Comparison of ENCODE assay signal across 8 mouse cellular contexts in the genomic region with DNA sequence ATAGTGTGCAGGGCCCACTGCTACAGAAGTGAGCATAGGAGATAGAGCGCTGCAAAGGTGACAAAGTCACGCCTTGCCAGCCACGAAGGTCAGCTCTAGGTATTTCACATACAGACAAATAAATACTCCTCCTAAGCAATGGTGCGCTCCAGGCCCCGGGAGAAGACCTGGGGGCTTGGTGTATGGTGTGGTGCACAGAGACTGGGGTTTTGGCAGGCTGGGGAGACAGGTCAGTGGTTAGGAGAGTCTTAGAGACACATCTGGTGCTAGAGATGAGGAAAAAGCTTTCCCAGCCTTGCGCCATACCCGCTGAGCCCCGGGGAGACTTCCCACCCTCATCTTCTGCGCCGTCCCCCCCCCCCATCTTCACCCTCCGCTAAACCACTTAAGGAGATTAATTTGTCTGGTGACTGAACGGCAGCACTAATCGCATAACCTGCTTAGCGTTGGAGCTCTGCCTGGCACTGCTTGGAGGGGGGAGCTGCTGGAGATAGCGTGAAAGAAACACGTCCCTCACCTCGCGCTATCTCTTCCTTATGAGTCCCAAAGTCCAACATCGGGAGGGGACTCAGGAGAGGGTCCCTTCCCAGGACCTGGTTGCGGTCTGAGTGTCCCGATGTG. TPM values are rescaled to one million over a fixed set of nuclear protein-coding genes. Genes with fewer than 3 reads are reported as not detected.
DNase-seq lines count a peak whose midpoint lies in the region; ATAC-seq and TF ChIP-seq lines count a peak whose summit lies in the region.

No protein-coding gene starts in this region.

- DNase-seq in heart, adult 9 months (ENCODE audit: low spot score in 2 of 2), result no peak
- DNase-seq in embryonic facial prominence, embryonic 14.5 days (ENCODE audit: low spot score), result peak; percentile 42
- no peak for DNase-seq in hindbrain, embryonic 14.5 days (ENCODE audit: low spot score)
- DNase-seq in neural tube, embryonic 11.5 days (ENCODE audit: low spot score), result peak; percentile 51
- DNase-seq in urinary bladder, postnatal 4 days (ENCODE audit: low spot score in 2 of 2), result no peak
- no peak for DNase-seq in left cerebral cortex, postnatal 36 days (ENCODE audit: low spot score in 2 of 2)
- DNase-seq in thymus, adult 2 months, result no peak

- H3K4me3 ChIP-seq in heart, embryonic 14.5 days (ENCODE audit: control insufficient read depth in 1 of 2, insufficient read depth in 1 of 2, low read depth in 1 of 2, low read length in 2 of 2), result peak overlapping the region; percentile 15 to 20; a peak in 2 of 4 replicates
- no peak overlapping the region for H3K4me3 ChIP-seq in embryonic facial prominence, embryonic 14.5 days (ENCODE audit: low read depth, low read length)
- no peak overlapping the region for H3K4me3 ChIP-seq in hindbrain, embryonic 14.5 days (replicated peaks; ENCODE audit: low read length)
- no peak overlapping the region for H3K4me3 ChIP-seq in neural tube, embryonic 11.5 days (ENCODE audit: low read depth, low read length)
- no peak overlapping the region for H3K4me3 ChIP-seq in thymus, adult 2 months (ENCODE audit: control insufficient read depth, insufficient read depth, low read length)

- peak overlapping the region; percentile 38 for H3K9ac ChIP-seq in heart, embryonic 14.5 days (ENCODE audit: low read length)
- no peak overlapping the region for H3K9ac ChIP-seq in embryonic facial prominence, embryonic 14.5 days (ENCODE audit: low read depth, low read length)
- H3K9ac ChIP-seq in hindbrain, embryonic 14.5 days, result 0 out of 2 replicates have a peak overlapping the region, but pooled peaks have one; percentile 12
- H3K9ac ChIP-seq in neural tube, embryonic 11.5 days (ENCODE audit: low read length), result no peak overlapping the region

- H3K27me3 ChIP-seq in heart, embryonic 14.5 days (ENCODE audit: control insufficient read depth, insufficient read depth, low read length), result no peaks in the 10 kb centered on the region; the same call in none of the 2 replicates
- no peaks in the 10 kb centered on the region for H3K27me3 ChIP-seq in embryonic facial prominence, embryonic 14.5 days (replicated peaks; ENCODE audit: control insufficient read depth, insufficient read depth, low read length)
- no peaks in the 10 kb centered on the region for H3K27me3 ChIP-seq in hindbrain, embryonic 14.5 days (ENCODE audit: control insufficient read depth, insufficient read depth, low read length)
- no peaks in the 10 kb centered on the region for H3K27me3 ChIP-seq in neural tube, embryonic 11.5 days (ENCODE audit: control insufficient read depth, insufficient read depth, low read length)
- H3K27me3 ChIP-seq in thymus, adult 2 months (ENCODE audit: control insufficient read depth, insufficient read depth, low read length), result no peaks in the 10 kb centered on the region

- peaks cover 21 to 26% of the 10 kb centered on the region in 2 experiments for H3K4me1 ChIP-seq in heart, embryonic 14.5 days (ENCODE audit: control insufficient read depth in 2 of 2, insufficient read depth in 2 of 2, low read length in 2 of 2)
- H3K4me1 ChIP-seq in embryonic facial prominence, embryonic 14.5 days (ENCODE audit: control insufficient read depth, insufficient read depth, low read length), result no peaks in the 10 kb centered on the region
- H3K4me1 ChIP-seq in hindbrain, embryonic 14.5 days (replicated peaks; ENCODE audit: control insufficient read depth, insufficient read depth, low read length), result peaks cover 34% of the 10 kb centered on the region
- peaks cover 4% of the 10 kb centered on the region for H3K4me1 ChIP-seq in neural tube, embryonic 11.5 days (ENCODE audit: control insufficient read depth, insufficient read depth, low read length)
- no peaks in the 10 kb centered on the region for H3K4me1 ChIP-seq in thymus, adult 2 months (replicated peaks; ENCODE audit: control insufficient read depth, insufficient read depth, low read length)

- no peaks in the 10 kb centered on the region for H3K9me3 ChIP-seq in heart, embryonic 14.5 days (ENCODE audit: control insufficient read depth, low read length)
- H3K9me3 ChIP-seq in embryonic facial prominence, embryonic 14.5 days (ENCODE audit: control insufficient read depth, low read length), result no peaks in the 10 kb centered on the region
- H3K9me3 ChIP-seq in hindbrain, embryonic 14.5 days (ENCODE audit: control insufficient read depth, low read length), result no peaks in the 10 kb centered on the region
- no peaks in the 10 kb centered on the region for H3K9me3 ChIP-seq in neural tube, embryonic 11.5 days (ENCODE audit: control insufficient read depth, low read length)

- 19% methylated on average over 21 of the region's 21 CpGs for WGBS in heart, embryonic 14.5 days
- WGBS in embryonic facial prominence, embryonic 14.5 days, result 33% methylated on average over 21 of the region's 21 CpGs
- WGBS in hindbrain, embryonic 14.5 days, result 33% methylated on average over 21 of the region's 21 CpGs
- WGBS in neural tube, embryonic 11.5 days, result 44% methylated on average over 21 of the region's 21 CpGs
- whole genome bisulfite sequencing in thymus, adult 2 months, result 68% methylated on average over 21 of the region's 21 CpGs

- no peaks in the 10 kb centered on the region for H3K36me3 ChIP-seq in heart, embryonic 14.5 days (ENCODE audit: control insufficient read depth, insufficient read depth, low read length)
- H3K36me3 ChIP-seq in embryonic facial prominence, embryonic 14.5 days (ENCODE audit: control insufficient read depth, insufficient read depth, low read length), result 0 out of 2 replicates have a peak, but pooled peaks cover 1% of the 10 kb centered on the region
- H3K36me3 ChIP-seq in hindbrain, embryonic 14.5 days (replicated peaks; ENCODE audit: control insufficient read depth, insufficient read depth), result peaks cover 15% of the 10 kb centered on the region
- H3K36me3 ChIP-seq in neural tube, embryonic 11.5 days (ENCODE audit: control insufficient read depth, insufficient read depth, low read length), result no peaks in the 10 kb centered on the region
- no peaks in the 10 kb centered on the region for H3K36me3 ChIP-seq in thymus, adult 2 months (ENCODE audit: control insufficient read depth, insufficient read depth, low read length)

- H3K4me2 ChIP-seq in heart, embryonic 14.5 days (ENCODE audit: low read length), result peak overlapping the region; percentile 56
- H3K4me2 ChIP-seq in embryonic facial prominence, embryonic 14.5 days (ENCODE audit: low read depth, low read length), result peak overlapping the region; percentile 12; the same call in 1 of the 2 replicates
- peak overlapping the region; percentile 42 for H3K4me2 ChIP-seq in hindbrain, embryonic 14.5 days (replicated peaks)
- no peak overlapping the region for H3K4me2 ChIP-seq in neural tube, embryonic 11.5 days (ENCODE audit: low read depth)

- no peak for TF ChIP-seq POLR2A in thymus, adult 2 months (IDR thresholded peaks at IDR 0.05; ENCODE audit: control insufficient read depth, extremely low read depth, insufficient read depth, low read length, poor library complexity)

- intact Hi-C loops in left cerebral cortex, postnatal 36 days (cut with DNase I), result no loop called here

- no peak for ATAC-seq in heart, embryonic 14.5 days (ENCODE audit: insufficient number of reproducible peaks, insufficient read depth, low FRiP score, low read depth)
- ATAC-seq in embryonic facial prominence, embryonic 14.5 days (ENCODE audit: low read depth), result peak; percentile 73
- ATAC-seq in hindbrain, embryonic 14.5 days (ENCODE audit: low FRiP score), result peak; percentile 58
- ATAC-seq in neural tube, embryonic 11.5 days (ENCODE audit: insufficient read depth, low FRiP score, low TSS enrichment), result peak; percentile 29; the same call in 1 of the 2 replicates

- TF ChIP-seq CTCF in thymus, adult 2 months (IDR thresholded peaks at IDR 0.05; ENCODE audit: borderline replicate concordance, control insufficient read depth, extremely low read depth, insufficient read depth, low read length, poor library complexity), result no peak

- no peak overlapping the region for H3K27ac ChIP-seq in heart, embryonic 14.5 days (replicated peaks in 1 of 2; ENCODE audit: control insufficient read depth in 1 of 2, insufficient read depth in 1 of 2, low read depth in 2 of 2, low read length in 2 of 2)
- no peak overlapping the region for H3K27ac ChIP-seq in embryonic facial prominence, embryonic 14.5 days (replicated peaks; ENCODE audit: low read depth, low read length)
- peak overlapping the region; percentile 50 for H3K27ac ChIP-seq in hindbrain, embryonic 14.5 days
- no peak overlapping the region for H3K27ac ChIP-seq in neural tube, embryonic 11.5 days (ENCODE audit: low read depth, low read length)
- no peak overlapping the region for H3K27ac ChIP-seq in thymus, adult 2 months (ENCODE audit: control insufficient read depth, insufficient read depth, low read length)

RNA-seq across cellular contexts. Expression of a gene that starts 39.4 kb away (rescaled TPM):
- 61.8 and 62.4 TPM in 2 replicates for polyA plus RNA-seq in heart, embryonic 14.5 days (2014; fragmentation: Nextera tagmentation; extraction: Ambion mirVana)
- 85.9 and 93.8 TPM in 2 replicates for polyA plus RNA-seq in embryonic facial prominence, embryonic 14.5 days (2014; fragmentation: Nextera tagmentation; extraction: Ambion mirVana)
- 72.1 and 75.3 TPM in 2 replicates for polyA plus RNA-seq in hindbrain, embryonic 14.5 days (2014; fragmentation: Nextera tagmentation; extraction: Ambion mirVana)
- polyA plus RNA-seq in neural tube, embryonic 11.5 days (2014; fragmentation: Nextera tagmentation; extraction: Ambion mirVana), result 115 and 116 TPM in 2 replicates
- 10 to 100 TPM; 42.4 to 46.8 TPM for total RNA-seq in left cerebral cortex, postnatal 36 days (2021)
- polyA plus RNA-seq in thymus, adult 2 months (2012; rRNA removed), result 15.8 and 16.2 TPM in 2 replicates

Comparison
In these comparisons a context has a peak if more than half of its experiments do, and no peak if none do; other contexts are left out.
1. H3K4me3 ChIP-seq: peak in heart, embryonic 14.5 days (2 of 2); none in embryonic facial prominence, embryonic 14.5 days (single experiment), hindbrain, embryonic 14.5 days (single experiment), neural tube, embryonic 11.5 days (single experiment) and thymus, adult 2 months (single experiment).
2. H3K9ac ChIP-seq: peak in heart, embryonic 14.5 days (single experiment) and hindbrain, embryonic 14.5 days (single experiment); none in embryonic facial prominence, embryonic 14.5 days (single experiment) and neural tube, embryonic 11.5 days (single experiment).
3. DNase-seq: peak in embryonic facial prominence, embryonic 14.5 days (single experiment) and neural tube, embryonic 11.5 days (single experiment); none in heart, adult 9 months (0 of 2), hindbrain, embryonic 14.5 days (single experiment), urinary bladder, postnatal 4 days (0 of 2), left cerebral cortex, postnatal 36 days (0 of 2) and thymus, adult 2 months (single experiment).